Mouse (Mus musculus): ENCODE data around the gene Lrpap1.
A peak's percentile ranks its signal among the peaks of the same experiment; 100 is the strongest.

- peak; percentile 71 to 98 for TF ChIP-seq CTCF (conservative IDR thresholded peaks at IDR 0.05 in 1 of 2, IDR thresholded peaks at IDR 0.05 in 1 of 2; ENCODE audit: low read depth in 2 of 2, low read length in 2 of 2)
- TF ChIP-seq SMC3 (IDR thresholded peaks at IDR 0.05; ENCODE audit: low read depth, low read length): peak; percentile 94
- TF ChIP-seq TBP (conservative IDR thresholded peaks at IDR 0.05; ENCODE audit: low read depth, low read length): no peak
- TF ChIP-seq JUND (conservative IDR thresholded peaks at IDR 0.05; ENCODE audit: low read depth, low read length): no peak
- TF ChIP-seq UBTF (IDR thresholded peaks at IDR 0.05; ENCODE audit: low read depth, low read length): no peak
- TF ChIP-seq USF1 (IDR thresholded peaks at IDR 0.05; ENCODE audit: low read depth, low read length): no peak
Observed at GRCm38 (mm10) chr5:35043110-35043451, 62.5 kb downstream of the Lrpap1 start.
